Mouse (Mus musculus) spleen, adult 2 months (tissue): ENCODE measurements at regions not wholly inside any gene's neighbourhood (a gene's known extent, or its start where the extent isn't known, plus 50 kb on each side); places are given as distances from the start of the nearest gene placed in this dataset.
A peak's percentile ranks its signal among the peaks of the same experiment; 100 is the strongest.

Source experiments
- DNase-seq, 2 experiments: peaks; one replicate each; pipeline versions ENCODE4 v3.0.0 to v3.0.0-alpha.2; 2012 to 2021; ENCODE audit warnings: low spot score in 2 of 2, low read depth in 1 of 2
- H3K27ac ChIP-seq: fragments of 200-500 bp; 2 replicates; pipeline ENCODE4 v1.5.1; 2012; ENCODE audit warnings: low read length, inconsistent platforms; ENCODE audit not compliant: insufficient read depth
- H3K27me3 ChIP-seq: fragments of 200-500 bp; 2 replicates; pipeline ENCODE4 v1.6.1; 2012; ENCODE audit warnings: mild to moderate bottlenecking, moderate library complexity, low read length, inconsistent platforms; ENCODE audit not compliant: control insufficient read depth, insufficient read depth
- H3K36me3 ChIP-seq: fragments of 200-500 bp; 2 replicates; pipeline ENCODE4 v1.6.1; 2012; ENCODE audit warnings: mild to moderate bottlenecking, low read length, inconsistent platforms; ENCODE audit not compliant: control insufficient read depth, insufficient read depth
- H3K4me1 ChIP-seq: fragments of 200-500 bp; 2 replicates; pipeline ENCODE4 v1.6.1; 2011; ENCODE audit warnings: inconsistent platforms; ENCODE audit not compliant: control insufficient read depth, insufficient read depth, insufficient read length
- H3K4me3 ChIP-seq: fragments of 200-500 bp; 2 replicates; pipeline ENCODE4 v1.5.1; 2011; ENCODE audit warnings: mild to moderate bottlenecking, inconsistent platforms; ENCODE audit not compliant: insufficient read depth, insufficient read length; ENCODE audit errors: extremely low read depth
- CTCF ChIP-seq: fragments of 200-500 bp; IDR thresholded peaks from 2 replicates; pipeline ENCODE4 v1.5.1; 2011; ENCODE audit warnings: mild to moderate bottlenecking, inconsistent platforms; ENCODE audit not compliant: insufficient read depth, insufficient read length, insufficient replicate concordance; ENCODE audit errors: extremely low read depth
- POLR2A ChIP-seq: fragments of 200-500 bp; IDR thresholded peaks from 2 replicates; pipeline ENCODE4 v1.6.1; 2011; ENCODE audit warnings: low read depth, low read length, inconsistent platforms
- WGBS: fragments of 180-500 bp; shearing (Covaris S2); methylation state at CpG from one replicate; pipeline ENCODE4 v1.1.7; 2018; 5-methylcytosine and 5-hydroxymethylcytosine counted together

DNA sequence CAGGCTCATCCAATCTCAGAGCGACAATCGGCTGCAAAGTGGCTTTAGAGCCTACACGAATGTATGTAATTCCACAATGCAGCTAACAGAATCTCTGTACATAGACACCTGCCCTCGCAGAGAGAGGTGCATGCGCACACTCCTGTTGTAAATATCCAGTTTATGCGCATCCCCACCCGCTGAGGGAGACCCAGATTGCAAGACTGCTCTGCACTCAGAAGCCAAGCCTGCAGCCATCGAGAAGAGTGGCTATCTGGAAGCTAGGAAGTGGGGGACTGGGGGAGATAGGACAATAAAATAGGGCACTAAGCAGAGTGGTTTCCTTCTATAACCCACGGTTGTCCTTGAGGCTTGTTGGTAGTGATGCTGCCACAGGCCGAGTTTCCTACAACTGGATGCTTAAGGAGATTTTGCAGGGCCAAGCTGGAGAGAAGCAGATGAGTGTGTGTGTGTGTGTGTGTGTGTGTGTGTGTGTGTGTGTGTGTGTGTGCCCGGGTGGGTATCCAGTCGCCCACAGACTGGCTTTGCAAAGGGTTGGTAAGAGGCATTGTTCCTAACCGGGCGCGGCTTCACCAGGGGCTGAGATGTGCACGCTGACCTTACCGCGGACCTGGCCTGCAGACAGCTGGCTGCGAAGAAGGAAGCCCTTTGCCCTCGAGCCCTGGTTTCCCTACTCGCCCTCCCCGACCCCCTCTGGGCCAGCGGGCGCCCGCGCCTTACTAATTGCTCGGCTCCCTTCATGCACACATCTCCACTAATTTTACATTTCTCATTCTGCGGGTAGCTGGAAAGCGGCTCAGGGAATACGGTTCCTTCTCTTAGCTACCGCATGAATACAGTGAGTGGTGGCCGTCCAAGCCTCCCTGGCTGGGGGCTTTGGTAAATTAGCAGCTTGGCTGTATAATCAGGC lies 81.1 kb upstream of the Tbca start:
- Histone ChIP-seq H3K4me3 (no peak overlapping the region), H3K27ac (no peak overlapping the region), H3K27me3 (peaks cover 20% of the 10 kb centered on the region), H3K4me1 (peaks cover 4% of the 10 kb centered on the region), H3K36me3 (no peaks in the 10 kb centered on the region)
- TF ChIP-seq POLR2A (no peak), CTCF (no peak)
- WGBS: 13% methylated on average over 32 of the region's 32 CpGs
- no peak for DNase-seq

DNA sequence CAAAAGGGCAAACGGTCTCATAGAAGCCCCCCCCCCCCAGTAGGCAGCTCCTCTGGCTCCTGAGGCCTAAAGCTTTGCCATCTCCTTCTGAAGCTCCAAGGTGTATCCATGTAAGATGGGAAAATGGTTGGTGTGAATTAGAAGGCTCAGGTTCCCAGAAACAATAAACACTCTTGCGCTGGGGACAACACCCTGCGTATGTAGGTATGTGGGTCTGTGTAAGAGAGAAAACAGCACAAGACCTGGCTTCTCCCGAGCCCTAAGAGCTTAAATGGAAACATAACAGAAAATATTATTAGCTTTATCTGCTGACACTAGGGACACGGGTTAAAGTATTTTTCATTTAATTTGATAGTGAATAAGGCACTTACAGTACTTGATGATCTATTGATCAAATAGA lies 79.9 kb upstream of the Tbca start:
- H3K27me3 ChIP-seq: peaks cover 15% of the 10 kb centered on the region
- no peak for DNase-seq
- H3K27ac ChIP-seq: no peak overlapping the region
- WGBS: 60% methylated on average over 5 of the region's 5 CpGs
- H3K36me3 ChIP-seq: no peaks in the 10 kb centered on the region
- no peak for TF ChIP-seq CTCF
- no peak for TF ChIP-seq POLR2A
- H3K4me3 ChIP-seq: no peak overlapping the region
- H3K4me1 ChIP-seq: no peaks in the 10 kb centered on the region

DNA sequence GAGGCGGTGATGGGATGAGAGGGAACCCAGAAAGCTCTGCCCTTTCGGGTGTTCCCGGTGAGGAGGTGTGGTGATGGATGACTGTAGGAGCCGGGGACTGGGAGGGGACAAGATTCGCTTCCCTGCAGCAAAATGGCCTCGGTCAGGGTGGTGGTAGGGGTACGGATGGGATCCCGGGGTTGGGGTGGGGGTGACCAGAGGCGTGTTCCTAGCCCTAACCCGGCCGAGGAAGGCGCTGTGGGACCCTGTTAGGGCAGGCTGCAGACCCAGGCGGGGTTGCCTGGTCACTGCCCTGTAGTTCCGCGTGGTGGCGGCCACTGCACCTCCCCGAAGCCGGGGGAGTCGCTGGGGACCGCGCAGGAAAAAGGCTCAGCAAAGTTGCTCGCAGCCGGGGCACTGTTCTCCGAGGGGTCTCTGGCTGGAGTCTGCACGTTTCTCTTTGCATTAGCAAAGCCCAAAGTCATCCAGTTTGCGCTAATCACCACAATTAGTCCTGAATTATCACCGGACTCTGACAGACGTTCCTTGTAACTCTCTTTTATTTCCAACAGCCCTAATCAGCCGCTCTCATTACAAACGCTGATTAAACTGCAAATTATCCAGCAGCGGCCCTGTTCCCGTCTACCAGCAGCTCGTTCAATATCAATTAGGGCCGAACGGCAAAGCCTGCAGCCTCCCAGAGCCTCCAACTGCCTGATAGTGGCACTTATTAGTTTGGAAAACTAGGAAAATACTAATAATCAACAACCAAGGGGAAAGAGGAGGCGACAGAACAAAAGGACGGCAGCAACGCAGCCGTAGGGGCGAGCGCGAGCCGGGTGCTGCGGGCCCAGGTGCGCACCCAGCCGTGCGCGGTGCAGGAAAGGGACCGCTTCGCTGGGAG lies 78.8 kb upstream of the Tbca start:
- no peak for TF ChIP-seq POLR2A
- no peak for TF ChIP-seq CTCF
- 1% methylated on average over 50 of the region's 50 CpGs for WGBS
- peak overlapping the region; percentile 11; the same call in 1 of the 2 replicates for H3K4me3 ChIP-seq
- no peak for DNase-seq
- no peaks in the 10 kb centered on the region for H3K36me3 ChIP-seq
- H3K27me3 ChIP-seq: peaks cover 15% of the 10 kb centered on the region
- H3K4me1 ChIP-seq: no peaks in the 10 kb centered on the region
- no peak overlapping the region for H3K27ac ChIP-seq

DNA sequence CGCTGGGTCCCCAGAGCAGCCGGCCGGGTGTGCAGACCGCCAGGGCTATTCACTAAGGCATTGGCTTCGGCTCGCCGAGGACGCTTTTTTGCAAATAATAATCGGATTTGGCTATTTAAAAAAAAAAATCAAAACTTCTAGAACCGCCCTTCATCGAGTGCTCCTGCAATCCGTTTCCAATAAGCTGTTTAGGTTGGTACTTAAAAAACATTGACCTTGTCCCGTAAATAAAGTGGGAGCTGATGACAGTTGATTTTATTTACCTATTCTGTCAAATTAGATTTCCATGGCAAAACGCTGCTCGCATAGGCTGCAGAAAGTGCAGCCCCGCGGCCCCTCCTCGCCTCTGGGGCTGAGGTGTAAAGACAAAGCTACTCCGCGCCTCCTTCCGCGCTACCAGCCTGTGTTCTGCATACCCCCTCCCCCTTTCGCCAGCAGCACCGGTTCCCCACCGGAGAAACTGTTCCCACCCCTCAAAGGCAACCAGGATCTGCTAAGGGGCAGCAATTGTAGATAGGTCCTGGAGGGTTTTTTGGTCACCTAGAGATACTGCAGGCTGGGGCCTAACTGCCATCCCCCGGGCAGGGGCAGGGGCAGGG lies 78.0 kb upstream of the Tbca start:
- no peak for DNase-seq
- H3K27ac ChIP-seq: no peak overlapping the region
- no peaks in the 10 kb centered on the region for H3K4me1 ChIP-seq
- no peak for TF ChIP-seq POLR2A
- TF ChIP-seq CTCF: no peak
- peaks cover 15% of the 10 kb centered on the region for H3K27me3 ChIP-seq
- H3K36me3 ChIP-seq: no peaks in the 10 kb centered on the region
- H3K4me3 ChIP-seq: peak overlapping the region; percentile 11; the same call in 1 of the 2 replicates
- WGBS: 10% methylated on average over 26 of the region's 26 CpGs

DNA sequence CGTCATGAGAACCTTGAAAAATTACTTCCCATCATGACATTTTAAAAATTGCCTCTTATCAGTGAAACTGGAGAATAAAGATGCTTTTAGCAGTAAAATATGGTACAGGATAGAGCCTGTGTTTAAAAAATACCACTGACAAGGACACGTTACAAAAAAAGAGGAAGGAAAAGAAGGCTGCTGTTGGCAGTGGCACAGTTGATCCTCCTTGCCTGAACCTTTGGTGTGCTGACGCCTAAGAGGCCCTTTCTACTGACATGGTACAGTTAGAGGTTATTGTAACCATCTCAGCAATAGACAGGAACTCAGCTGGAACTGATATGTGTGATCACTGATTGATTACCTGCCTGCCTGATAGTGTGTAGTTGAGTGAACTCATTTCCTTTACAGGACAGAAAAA lies 75.3 kb upstream of the Tbca start:
- Histone ChIP-seq H3K27ac (no peak overlapping the region), H3K4me1 (no peaks in the 10 kb centered on the region), H3K27me3 (peaks cover 10% of the 10 kb centered on the region), H3K36me3 (no peaks in the 10 kb centered on the region), H3K4me3 (no peak overlapping the region)
- DNase-seq: no peak
- no peak for TF ChIP-seq CTCF
- TF ChIP-seq POLR2A: no peak
- WGBS: 8% methylated on average over 3 of the region's 3 CpGs

DNA sequence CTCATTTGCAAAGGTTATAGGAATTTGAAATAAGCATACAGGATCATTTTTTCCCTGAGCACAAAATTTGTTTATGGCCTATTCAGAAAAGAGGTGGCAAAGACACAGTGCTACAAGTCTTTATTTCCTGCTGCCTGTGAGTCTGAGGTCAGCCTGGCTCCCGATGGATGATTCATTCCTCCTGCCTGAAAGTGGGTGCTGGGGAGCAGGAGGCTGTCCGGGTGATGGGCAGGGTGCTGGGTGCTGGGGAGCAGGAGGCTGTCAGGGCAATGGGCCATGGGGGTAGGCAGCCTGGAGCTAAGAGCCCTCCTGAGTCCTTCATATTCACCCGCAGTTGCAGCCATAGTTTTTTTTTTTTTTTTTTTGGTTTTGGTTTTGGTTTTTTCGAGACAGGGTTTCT lies 67.1 kb upstream of the Tbca start:
- no peak overlapping the region for H3K27ac ChIP-seq
- no peaks in the 10 kb centered on the region for H3K4me1 ChIP-seq
- H3K27me3 ChIP-seq: no peaks in the 10 kb centered on the region
- no peak for TF ChIP-seq POLR2A
- TF ChIP-seq CTCF: no peak
- DNase-seq: no peak
- H3K4me3 ChIP-seq: no peak overlapping the region
- no peaks in the 10 kb centered on the region for H3K36me3 ChIP-seq
- WGBS: 51% methylated on average over 4 of the region's 4 CpGs
